Mouse (Mus musculus): ENCODE results near the gene Ermard. TPM values are rescaled to one million over a fixed set of nuclear protein-coding genes. Genes with fewer than 3 reads are reported as not detected.
A peak's percentile ranks its signal among the peaks of the same experiment; 100 is the strongest.

Ermard gene
- polyA plus RNA-seq, 1 experiment from 2014 or later, result 75.0 TPM

- no peak overlapping the region for H3K27ac ChIP-seq (replicated peaks)
- no peak overlapping the region for H3K4me2 ChIP-seq (replicated peaks)
- H3K4me3 ChIP-seq (replicated peaks), result no peak overlapping the region
- H3K36me3 ChIP-seq, result no peaks in the 10 kb centered on the region
- ATAC-seq (ENCODE audit: insufficient number of reproducible peaks, low FRiP score, low TSS enrichment, low read depth), result no peak
- H3K9me3 ChIP-seq (replicated peaks), result no peaks in the 10 kb centered on the region
- 85% methylated on average over 3 of the region's 3 CpGs for WGBS
- no peaks in the 10 kb centered on the region for H3K4me1 ChIP-seq
- no peak overlapping the region for H3K9ac ChIP-seq
- no peaks in the 10 kb centered on the region for H3K27me3 ChIP-seq
Measured at GRCm38 (mm10) chr17:15130288-15130656, 89.3 kb downstream of the Ermard start.

GRCm38 (mm10) chr17:15134905-15135669, 94.1 kb downstream of the Ermard start:
- no peaks in the 10 kb centered on the region for H3K27me3 ChIP-seq
- no peaks in the 10 kb centered on the region for H3K9me3 ChIP-seq (replicated peaks)
- no peak for ATAC-seq (ENCODE audit: insufficient number of reproducible peaks, low FRiP score, low TSS enrichment, low read depth)
- H3K4me3 ChIP-seq (replicated peaks), result no peak overlapping the region
- no peak overlapping the region for H3K9ac ChIP-seq
- H3K36me3 ChIP-seq, result no peaks in the 10 kb centered on the region
- WGBS, result 84% methylated on average over 12 of the region's 12 CpGs
- H3K4me2 ChIP-seq (replicated peaks), result no peak overlapping the region
- no peak overlapping the region for H3K27ac ChIP-seq (replicated peaks)
- no peaks in the 10 kb centered on the region for H3K4me1 ChIP-seq

GRCm38 (mm10) chr17:15137443-15137842, 96.4 kb downstream of the Ermard start:
- Histone ChIP-seq H3K4me2 (replicated peaks) (no peak overlapping the region), H3K4me1 (no peaks in the 10 kb centered on the region), H3K36me3 (no peaks in the 10 kb centered on the region), H3K27ac (replicated peaks) (no peak overlapping the region), H3K9ac (no peak overlapping the region), H3K4me3 (replicated peaks) (no peak overlapping the region), H3K9me3 (replicated peaks) (no peaks in the 10 kb centered on the region), H3K27me3 (no peaks in the 10 kb centered on the region)
- ATAC-seq (ENCODE audit: insufficient number of reproducible peaks, low FRiP score, low TSS enrichment, low read depth), result 0 out of 2 replicates have a peak, but pooled peaks have one; percentile 39
- WGBS, result 68% methylated on average over 5 of the region's 5 CpGs

Other genes starting within 250 kb of the Ermard start
- gene Wdr27, start 98.0 kb upstream of the Ermard start, polyA plus RNA-seq (2015; fragmentation: Nextera tagmentation; extraction: Ambion mirVana), result 10.3 and 13.1 TPM in 2 replicates
- 40.7 and 42.7 TPM in 2 replicates for gene 1600012H06Rik, start 98.0 kb upstream of the Ermard start, polyA plus RNA-seq (2015; fragmentation: Nextera tagmentation; extraction: Ambion mirVana)
- 40.9 and 45.3 TPM in 2 replicates for gene Phf10, start 79.9 kb upstream of the Ermard start, polyA plus RNA-seq (2015; fragmentation: Nextera tagmentation; extraction: Ambion mirVana)
- gene 9030025P20Rik, start 62.7 kb upstream of the Ermard start, polyA plus RNA-seq (2015; fragmentation: Nextera tagmentation; extraction: Ambion mirVana), result 7.7 and 9.0 TPM in 2 replicates
- 2.7 and 3.3 TPM in 2 replicates for gene Gm3417, start 62.4 kb upstream of the Ermard start, polyA plus RNA-seq (2015; fragmentation: Nextera tagmentation; extraction: Ambion mirVana)
- gene Gm3435, start 31.0 kb upstream of the Ermard start, polyA plus RNA-seq (2015; fragmentation: Nextera tagmentation; extraction: Ambion mirVana), result 6.6 and 8.7 TPM in 2 replicates
- gene Tcte3, start 280 bp downstream of the Ermard start, polyA plus RNA-seq (2015; fragmentation: Nextera tagmentation; extraction: Ambion mirVana), result 1.1 TPM in 1 of 2 replicates, not detected in the other
- 5.4 and 8.3 TPM in 2 replicates for gene Gm3448, start 329 bp downstream of the Ermard start, polyA plus RNA-seq (2015; fragmentation: Nextera tagmentation; extraction: Ambion mirVana)

Measured in embryonic facial prominence, embryonic 15.5 days (tissue).